Mouse (Mus musculus): ENCODE measurements around the gene Oas1g. TPM values are rescaled to one million over a fixed set of nuclear protein-coding genes. Genes with fewer than 3 reads are reported as not detected.
"Not testable (repeated sequence)": the region's sequence is repeated elsewhere in the genome, so short reads cannot be mapped to it uniquely, and the experiment has no call there.

Oas1g gene
- polyA plus RNA-seq, 1 experiment from 2014 or later, result not detected

GRCm38 (mm10) chr5:120893866-120894265 is 6.5 kb upstream of the Oas1g start:
- not testable (repeated sequence) for H3K9ac ChIP-seq (ENCODE audit: low read length); H3K9me3 ChIP-seq (ENCODE audit: control insufficient read depth, low read length); H3K4me1 ChIP-seq (ENCODE audit: control insufficient read depth, insufficient read depth, low read length); H3K36me3 ChIP-seq (ENCODE audit: control insufficient read depth, insufficient read depth, low read length); H3K27me3 ChIP-seq (ENCODE audit: control insufficient read depth, insufficient read depth, low read length); H3K27ac ChIP-seq (ENCODE audit: low read depth, low read length); H3K4me3 ChIP-seq (ENCODE audit: low read depth, low read length); ATAC-seq (ENCODE audit: insufficient read depth, low FRiP score, low TSS enrichment); DNase-seq (ENCODE audit: low spot score); H3K4me2 ChIP-seq (ENCODE audit: low read depth)
- 94% methylated on average over 4 of the region's 4 CpGs for WGBS

GRCm38 (mm10) chr5:120892243-120892660 is 4.8 kb upstream of the Oas1g start:
- Histone ChIP-seq H3K9me3 (ENCODE audit: control insufficient read depth, low read length) (no peaks in the 10 kb centered on the region), H3K4me1 (ENCODE audit: control insufficient read depth, insufficient read depth, low read length) (no peaks in the 10 kb centered on the region), H3K4me2 (ENCODE audit: low read depth) (no peak overlapping the region), H3K36me3 (ENCODE audit: control insufficient read depth, insufficient read depth, low read length) (no peaks in the 10 kb centered on the region), H3K27ac (ENCODE audit: low read depth, low read length) (no peak overlapping the region), H3K27me3 (ENCODE audit: control insufficient read depth, insufficient read depth, low read length) (no peaks in the 10 kb centered on the region), H3K9ac (ENCODE audit: low read length) (no peak overlapping the region), H3K4me3 (ENCODE audit: low read depth, low read length) (no peak overlapping the region)
- WGBS, result 51% methylated on average over 2 of the region's 2 CpGs
- ATAC-seq (ENCODE audit: insufficient read depth, low FRiP score, low TSS enrichment) (no peak), DNase-seq (ENCODE audit: low spot score) (no peak)

- not testable (repeated sequence) for H3K4me3 ChIP-seq (ENCODE audit: low read depth, low read length); H3K9me3 ChIP-seq (ENCODE audit: control insufficient read depth, low read length); DNase-seq (ENCODE audit: low spot score); H3K9ac ChIP-seq (ENCODE audit: low read length); H3K4me2 ChIP-seq (ENCODE audit: low read depth); H3K27ac ChIP-seq (ENCODE audit: low read depth, low read length); H3K36me3 ChIP-seq (ENCODE audit: control insufficient read depth, insufficient read depth, low read length); ATAC-seq (ENCODE audit: insufficient read depth, low FRiP score, low TSS enrichment); H3K27me3 ChIP-seq (ENCODE audit: control insufficient read depth, insufficient read depth, low read length); H3K4me1 ChIP-seq (ENCODE audit: control insufficient read depth, insufficient read depth, low read length)
- WGBS, result 69% methylated on average over 2 of the region's 2 CpGs
Measured at GRCm38 (mm10) chr5:120891566-120892242, 4.3 kb upstream of the Oas1g start.

- Histone ChIP-seq H3K27ac (ENCODE audit: low read depth, low read length) (no peak overlapping the region), H3K9me3 (ENCODE audit: control insufficient read depth, low read length) (no peaks in the 10 kb centered on the region), H3K4me2 (ENCODE audit: low read depth) (no peak overlapping the region), H3K4me3 (ENCODE audit: low read depth, low read length) (no peak overlapping the region), H3K27me3 (ENCODE audit: control insufficient read depth, insufficient read depth, low read length) (no peaks in the 10 kb centered on the region), H3K9ac (ENCODE audit: low read length) (no peak overlapping the region), H3K4me1 (ENCODE audit: control insufficient read depth, insufficient read depth, low read length) (no peaks in the 10 kb centered on the region), H3K36me3 (ENCODE audit: control insufficient read depth, insufficient read depth, low read length) (no peaks in the 10 kb centered on the region)
- DNase-seq (ENCODE audit: low spot score) (no peak), ATAC-seq (ENCODE audit: insufficient read depth, low FRiP score, low TSS enrichment) (no peak)
- 61% methylated on average over 3 of the region's 3 CpGs for WGBS
Measured at GRCm38 (mm10) chr5:120890991-120891390, 3.6 kb upstream of the Oas1g start.

- Histone ChIP-seq H3K9ac (ENCODE audit: low read length) (no peak overlapping the region), H3K4me3 (ENCODE audit: low read depth, low read length) (no peak overlapping the region), H3K4me2 (ENCODE audit: low read depth) (no peak overlapping the region), H3K36me3 (ENCODE audit: control insufficient read depth, insufficient read depth, low read length) (no peaks in the 10 kb centered on the region), H3K4me1 (ENCODE audit: control insufficient read depth, insufficient read depth, low read length) (no peaks in the 10 kb centered on the region), H3K9me3 (ENCODE audit: control insufficient read depth, low read length) (no peaks in the 10 kb centered on the region), H3K27ac (ENCODE audit: low read depth, low read length) (no peak overlapping the region), H3K27me3 (ENCODE audit: control insufficient read depth, insufficient read depth, low read length) (no peaks in the 10 kb centered on the region)
- no peak for DNase-seq (ENCODE audit: low spot score)
- 77% methylated on average over 2 of the region's 2 CpGs for WGBS
- no peak for ATAC-seq (ENCODE audit: insufficient read depth, low FRiP score, low TSS enrichment)
Measured at GRCm38 (mm10) chr5:120890026-120890425, 2.6 kb upstream of the Oas1g start.

- DNase-seq (ENCODE audit: low spot score); H3K9ac ChIP-seq (ENCODE audit: low read length): not testable (repeated sequence)
- 42% methylated on average over 4 of the region's 4 CpGs for WGBS
Measured at GRCm38 (mm10) chr5:120888294-120888815, 942 bp upstream of the Oas1g start.

GRCm38 (mm10) chr5:120887831-120888230 is 418 bp upstream of the Oas1g start:
- Histone ChIP-seq H3K4me2 (ENCODE audit: low read depth) (no peak overlapping the region), H3K27ac (ENCODE audit: low read depth, low read length) (no peak overlapping the region), H3K27me3 (ENCODE audit: control insufficient read depth, insufficient read depth, low read length) (no peaks in the 10 kb centered on the region), H3K4me1 (ENCODE audit: control insufficient read depth, insufficient read depth, low read length) (no peaks in the 10 kb centered on the region), H3K4me3 (ENCODE audit: low read depth, low read length) (no peak overlapping the region), H3K9ac (ENCODE audit: low read length) (no peak overlapping the region), H3K9me3 (ENCODE audit: control insufficient read depth, low read length) (no peaks in the 10 kb centered on the region), H3K36me3 (ENCODE audit: control insufficient read depth, insufficient read depth, low read length) (no peaks in the 10 kb centered on the region)
- no peak for DNase-seq (ENCODE audit: low spot score)
- ATAC-seq (ENCODE audit: insufficient read depth, low FRiP score, low TSS enrichment), result no peak
- WGBS, result 61% methylated on average over 6 of the region's 6 CpGs

More at GRCm38 (mm10) chr5:120888294-120888815, 942 bp upstream of the Oas1g start:
- H3K36me3 ChIP-seq (ENCODE audit: control insufficient read depth, insufficient read depth, low read length); H3K27ac ChIP-seq (ENCODE audit: low read depth, low read length); H3K4me3 ChIP-seq (ENCODE audit: low read depth, low read length); H3K4me2 ChIP-seq (ENCODE audit: low read depth); H3K27me3 ChIP-seq (ENCODE audit: control insufficient read depth, insufficient read depth, low read length); ATAC-seq (ENCODE audit: insufficient read depth, low FRiP score, low TSS enrichment); H3K9me3 ChIP-seq (ENCODE audit: control insufficient read depth, low read length); H3K4me1 ChIP-seq (ENCODE audit: control insufficient read depth, insufficient read depth, low read length): not testable (repeated sequence)

GRCm38 (mm10) chr5:120881681-120882080 is 5.7 kb downstream of the Oas1g start:
- not testable (repeated sequence) for H3K4me1 ChIP-seq (ENCODE audit: control insufficient read depth, insufficient read depth, low read length); H3K9me3 ChIP-seq (ENCODE audit: control insufficient read depth, low read length); DNase-seq (ENCODE audit: low spot score); H3K36me3 ChIP-seq (ENCODE audit: control insufficient read depth, insufficient read depth, low read length); ATAC-seq (ENCODE audit: insufficient read depth, low FRiP score, low TSS enrichment); H3K27me3 ChIP-seq (ENCODE audit: control insufficient read depth, insufficient read depth, low read length); H3K4me3 ChIP-seq (ENCODE audit: low read depth, low read length); H3K9ac ChIP-seq (ENCODE audit: low read length); H3K27ac ChIP-seq (ENCODE audit: low read depth, low read length); H3K4me2 ChIP-seq (ENCODE audit: low read depth)
- WGBS, result 93% methylated on average over 6 of the region's 6 CpGs

GRCm38 (mm10) chr5:120878803-120879202 is 8.6 kb downstream of the Oas1g start:
- H3K4me3 ChIP-seq (ENCODE audit: low read depth, low read length); H3K27me3 ChIP-seq (ENCODE audit: control insufficient read depth, insufficient read depth, low read length); ATAC-seq (ENCODE audit: insufficient read depth, low FRiP score, low TSS enrichment); H3K9me3 ChIP-seq (ENCODE audit: control insufficient read depth, low read length); H3K27ac ChIP-seq (ENCODE audit: low read depth, low read length); H3K4me1 ChIP-seq (ENCODE audit: control insufficient read depth, insufficient read depth, low read length); DNase-seq (ENCODE audit: low spot score); H3K4me2 ChIP-seq (ENCODE audit: low read depth); H3K36me3 ChIP-seq (ENCODE audit: control insufficient read depth, insufficient read depth, low read length); H3K9ac ChIP-seq (ENCODE audit: low read length): not testable (repeated sequence)
- WGBS, result 80% methylated on average over 2 of the region's 2 CpGs

Data from neural tube, embryonic 11.5 days (tissue).